Mouse (Mus musculus): ENCODE data around the gene Syne3. TPM values are rescaled to one million over a fixed set of nuclear protein-coding genes. Genes with fewer than 3 reads are reported as not detected.

The Syne3 gene
- polyA plus RNA-seq, 1 experiment from 2014 or later: 0.49 TPM

GRCm38 (mm10) chr12:104886104-104886503, 123.5 kb downstream of the Syne3 start:
- 86% methylated on average over 7 of the region's 7 CpGs for WGBS
- H3K9ac ChIP-seq: no peak overlapping the region
- H3K36me3 ChIP-seq (replicated peaks): no peaks in the 10 kb centered on the region

GRCm38 (mm10) chr12:104882533-104882932, 127.1 kb downstream of the Syne3 start:
- H3K27me3 ChIP-seq (replicated peaks): no peaks in the 10 kb centered on the region
- ATAC-seq (replicated peaks): no peak
- H3K4me2 ChIP-seq: no peak overlapping the region
- no peak overlapping the region for H3K4me3 ChIP-seq
- peaks cover 3% of the 10 kb centered on the region; the same call in 1 of the 2 replicates for H3K4me1 ChIP-seq
- no peak overlapping the region for H3K9ac ChIP-seq
- no peaks in the 10 kb centered on the region for H3K36me3 ChIP-seq (replicated peaks)
- no peak overlapping the region for H3K27ac ChIP-seq
- WGBS: 53% methylated on average over 5 of the region's 5 CpGs
- H3K9me3 ChIP-seq: no peaks in the 10 kb centered on the region

More at GRCm38 (mm10) chr12:104886104-104886503, 123.5 kb downstream of the Syne3 start:
- H3K4me3 ChIP-seq: no peak overlapping the region
- no peaks in the 10 kb centered on the region for H3K4me1 ChIP-seq
- no peak overlapping the region for H3K4me2 ChIP-seq
- no peak overlapping the region for H3K27ac ChIP-seq
- H3K9me3 ChIP-seq: no peaks in the 10 kb centered on the region
- ATAC-seq (replicated peaks): no peak
- H3K27me3 ChIP-seq (replicated peaks): no peaks in the 10 kb centered on the region

GRCm38 (mm10) chr12:104882061-104882460, 127.5 kb downstream of the Syne3 start:
- no peak overlapping the region for H3K4me3 ChIP-seq
- 40% methylated on average over 2 of the region's 2 CpGs for WGBS

GRCm38 (mm10) chr12:104881518-104882060, 128.0 kb downstream of the Syne3 start:
- Histone ChIP-seq H3K4me3 (no peak overlapping the region), H3K9me3 (no peaks in the 10 kb centered on the region), H3K27ac (no peak overlapping the region), H3K9ac (no peak overlapping the region), H3K4me1 (peaks cover 3% of the 10 kb centered on the region; the same call in 1 of the 2 replicates), H3K36me3 (replicated peaks) (no peaks in the 10 kb centered on the region), H3K4me2 (no peak overlapping the region), H3K27me3 (replicated peaks) (no peaks in the 10 kb centered on the region)
- WGBS: 83% methylated on average over 4 of the region's 4 CpGs
- no peak for ATAC-seq (replicated peaks)

More at GRCm38 (mm10) chr12:104882061-104882460, 127.5 kb downstream of the Syne3 start:
- Histone ChIP-seq H3K4me2 (no peak overlapping the region), H3K9me3 (no peaks in the 10 kb centered on the region), H3K9ac (no peak overlapping the region), H3K27me3 (replicated peaks) (no peaks in the 10 kb centered on the region), H3K27ac (no peak overlapping the region), H3K4me1 (peaks cover 3% of the 10 kb centered on the region; the same call in 1 of the 2 replicates), H3K36me3 (replicated peaks) (no peaks in the 10 kb centered on the region)
- ATAC-seq (replicated peaks): no peak

GRCm38 (mm10) chr12:104880367-104880766, 129.2 kb downstream of the Syne3 start:
- no peaks in the 10 kb centered on the region for H3K27me3 ChIP-seq (replicated peaks)
- no peak for ATAC-seq (replicated peaks)
- no peak overlapping the region for H3K4me3 ChIP-seq
- no peak overlapping the region for H3K9ac ChIP-seq
- no peaks in the 10 kb centered on the region for H3K36me3 ChIP-seq (replicated peaks)
- H3K4me1 ChIP-seq: peaks cover 3% of the 10 kb centered on the region; the same call in 1 of the 2 replicates
- WGBS: 63% methylated on average over 12 of the region's 12 CpGs
- H3K9me3 ChIP-seq: no peaks in the 10 kb centered on the region
- H3K27ac ChIP-seq: no peak overlapping the region
- H3K4me2 ChIP-seq: no peak overlapping the region

Small RNA genes lying within 50 kb of the gene (microRNA-seq; reads per million reads assigned to microRNA genes)
- 3.9 reads per million, percentile 19 among the genes with 10 or more reads in this experiment for gene Mir3069

Other genes with a start within 250 kb of the Syne3 start
- gene Clmn, start 144.7 kb downstream of the Syne3 start, polyA plus RNA-seq (2015; fragmentation: Nextera tagmentation; extraction: Ambion mirVana): 1.4 and 1.7 TPM in 2 replicates
- gene Glrx5, start 22.9 kb upstream of the Syne3 start, polyA plus RNA-seq (2015; fragmentation: Nextera tagmentation; extraction: Ambion mirVana): 143 and 144 TPM in 2 replicates
- gene Tcl1b2, start 136.2 kb upstream of the Syne3 start, polyA plus RNA-seq (2015; fragmentation: Nextera tagmentation; extraction: Ambion mirVana): not detected in 2 replicates
- gene Tcl1b1, start 149.9 kb upstream of the Syne3 start, polyA plus RNA-seq (2015; fragmentation: Nextera tagmentation; extraction: Ambion mirVana): not detected in 2 replicates
- gene Tcl1b5, start 166.5 kb upstream of the Syne3 start, polyA plus RNA-seq (2015; fragmentation: Nextera tagmentation; extraction: Ambion mirVana): not detected in 2 replicates
- not detected in 2 replicates for gene Tcl1b3, start 181.2 kb upstream of the Syne3 start, polyA plus RNA-seq (2015; fragmentation: Nextera tagmentation; extraction: Ambion mirVana)
- gene Tcl1b4, start 192.1 kb upstream of the Syne3 start, polyA plus RNA-seq (2015; fragmentation: Nextera tagmentation; extraction: Ambion mirVana): not detected in 2 replicates
- gene Tcl1, start 213.0 kb upstream of the Syne3 start, polyA plus RNA-seq (2015; fragmentation: Nextera tagmentation; extraction: Ambion mirVana): not detected in 2 replicates